Mouse (Mus musculus) neural tube, embryonic 14.5 days (tissue): ENCODE measurements around the gene Sdhaf1. TPM values are rescaled to one million over a fixed set of nuclear protein-coding genes. Genes with fewer than 3 reads are reported as not detected.

Experiments
- ATAC-seq: fragments of 200-750 bp; cut with Nextera tagmentation; 2 replicates; pipeline ENCODE4 v1.8.0; 2017; ENCODE audit warnings: low read depth, mild to moderate bottlenecking, moderate TSS enrichment, moderate library complexity
- H3K27ac ChIP-seq: fragments of 300-500 bp; sonication (generic); 2 replicates; pipeline ENCODE4 v1.5.1; 2014; ENCODE audit warnings: low read depth, mild to moderate bottlenecking, control low read depth, low read length, moderate library complexity, mixed read lengths
- H3K27me3 ChIP-seq: fragments of 300-500 bp; sonication (generic); 2 replicates; pipeline ENCODE4 v1.6.1; 2014; ENCODE audit warnings: low read length; ENCODE audit not compliant: control insufficient read depth, insufficient read depth
- H3K36me3 ChIP-seq: fragments of 300-500 bp; sonication (generic); 2 replicates; pipeline ENCODE4 v1.6.1; 2014; ENCODE audit warnings: low read length, mixed read lengths; ENCODE audit not compliant: control insufficient read depth, insufficient read depth
- H3K4me1 ChIP-seq: fragments of 300-500 bp; sonication (generic); 2 replicates; pipeline ENCODE4 v1.6.1; 2014; ENCODE audit warnings: low read length; ENCODE audit not compliant: control insufficient read depth, insufficient read depth
- H3K4me2 ChIP-seq: fragments of 300-500 bp; sonication (generic); 2 replicates; pipeline ENCODE4 v1.6.1; 2014; ENCODE audit warnings: mild to moderate bottlenecking, low read depth, low read length, control low read depth
- H3K4me3 ChIP-seq: fragments of 300-500 bp; sonication (generic); 2 replicates; pipeline ENCODE4 v1.5.1; 2014; ENCODE audit warnings: low read depth, low read length, control low read depth, mixed read lengths
- H3K9ac ChIP-seq: fragments of 300-500 bp; sonication (generic); replicated peaks from 2 replicates; pipeline ENCODE4 v1.6.1; 2014; ENCODE audit warnings: low read depth, mild to moderate bottlenecking, control low read depth, low read length, mixed read lengths
- H3K9me3 ChIP-seq: fragments of 300-500 bp; sonication (generic); 2 replicates; pipeline ENCODE4 v1.6.1; 2016; ENCODE audit warnings: low read length; ENCODE audit not compliant: control insufficient read depth
- WGBS: fragments of 180-500 bp; shearing (Covaris S2); extraction: QIAGEN DNeasy Blood & Tissue Kit; methylation state at CpG from one replicate; pipeline ENCODE4 v1.1.7; 2014; 5-methylcytosine and 5-hydroxymethylcytosine counted together
- polyA plus RNA-seq: library from polyadenylated mRNA; unstranded; fragments of >200 nt; fragmentation: Nextera tagmentation; extraction: Ambion mirVana; gene quantifications from 2 replicates; pipeline ENCODE4 v1.2.1, GENCODE M21; 2014

Gene Sdhaf1
- polyA plus RNA-seq, 1 experiment from 2014 or later: 16.3 TPM

GRCm38 (mm10) chr7:30279951-30280669, 43.6 kb downstream of the Sdhaf1 start, which contains the start of the genes Thap8 and Wdr62:
Gene Thap8 (plus strand): TSS chr7:30280094.
Gene Wdr62 (minus strand): TSS chr7:30280419.
- Histone ChIP-seq H3K4me1 (0 out of 2 replicates have a peak, but pooled peaks cover 3% of the 10 kb centered on the region), H3K9ac (peak within 1 kb of the TSS; percentile 37), H3K27ac (peak within 1 kb of the TSS; percentile 88), H3K4me3 (peak within 1 kb of the TSS; percentile 64), H3K9me3 (no peaks in the 10 kb centered on the region), H3K36me3 (no peaks in the 10 kb centered on the region), H3K4me2 (peak within 1 kb of the TSS; percentile 72), H3K27me3 (no peaks in the 10 kb centered on the region)
- 0% methylated on average over 47 of the region's 49 CpGs for WGBS
- ATAC-seq: peak; percentile 96

- peak overlapping the region; percentile 64 for H3K4me3 ChIP-seq
- H3K27ac ChIP-seq: no peak overlapping the region
- H3K4me2 ChIP-seq: peak overlapping the region; percentile 72
- H3K27me3 ChIP-seq: no peaks in the 10 kb centered on the region
- 0 out of 2 replicates have a peak overlapping the region, but pooled peaks have one; percentile 37 for H3K9ac ChIP-seq
- 0 out of 2 replicates have a peak, but pooled peaks cover 3% of the 10 kb centered on the region for H3K4me1 ChIP-seq
- WGBS: 0% methylated on average over 6 of the region's 6 CpGs
- no peak for ATAC-seq
- H3K36me3 ChIP-seq: no peaks in the 10 kb centered on the region
- no peaks in the 10 kb centered on the region for H3K9me3 ChIP-seq
These were observed 44.2 kb downstream of the Sdhaf1 start for GRCm38 (mm10) chr7:30279536-30279935.

- ATAC-seq: no peak
- Histone ChIP-seq H3K27ac (no peak overlapping the region), H3K36me3 (no peaks in the 10 kb centered on the region), H3K27me3 (no peaks in the 10 kb centered on the region), H3K9me3 (no peaks in the 10 kb centered on the region), H3K4me2 (no peak overlapping the region), H3K4me3 (no peak overlapping the region), H3K9ac (no peak overlapping the region), H3K4me1 (0 out of 2 replicates have a peak, but pooled peaks cover 3% of the 10 kb centered on the region)
- WGBS: 65% methylated on average over 2 of the region's 2 CpGs
These were observed 44.8 kb downstream of the Sdhaf1 start for GRCm38 (mm10) chr7:30278911-30279310.

GRCm38 (mm10) chr7:30274383-30274782, 49.3 kb downstream of the Sdhaf1 start:
- no peaks in the 10 kb centered on the region for H3K4me1 ChIP-seq
- no peaks in the 10 kb centered on the region for H3K36me3 ChIP-seq
- H3K27me3 ChIP-seq: no peaks in the 10 kb centered on the region
- no peak for ATAC-seq
- no peak overlapping the region for H3K4me2 ChIP-seq
- no peaks in the 10 kb centered on the region for H3K9me3 ChIP-seq
- no peak overlapping the region for H3K9ac ChIP-seq
- no peak overlapping the region for H3K27ac ChIP-seq
- H3K4me3 ChIP-seq: no peak overlapping the region
- WGBS: 78% methylated on average over 6 of the region's 6 CpGs

Other genes with a start within 250 kb of the Sdhaf1 start
- gene Gm26920, start 233.5 kb downstream of the Sdhaf1 start, polyA plus RNA-seq: 2.1 and 4.3 TPM in 2 replicates
- 13.8 and 17.1 TPM in 2 replicates for gene Zfp566, start 233.4 kb downstream of the Sdhaf1 start, polyA plus RNA-seq
- gene Zfp260, start 229.1 kb downstream of the Sdhaf1 start, polyA plus RNA-seq: 87.8 and 102 TPM in 2 replicates
- 13.5 and 14.4 TPM in 2 replicates for gene Zfp382, start 202.0 kb downstream of the Sdhaf1 start, polyA plus RNA-seq
- gene Zfp146, start 154.1 kb downstream of the Sdhaf1 start, polyA plus RNA-seq: 9.9 and 17.6 TPM in 2 replicates
- gene Cox7a1, start 139.8 kb downstream of the Sdhaf1 start, polyA plus RNA-seq: 4.7 and 5.9 TPM in 2 replicates
- 61.7 and 63.1 TPM in 2 replicates for gene Capns1, start 125.1 kb downstream of the Sdhaf1 start, polyA plus RNA-seq
- 176 and 217 TPM in 2 replicates for gene Polr2i, start 91.9 kb downstream of the Sdhaf1 start, polyA plus RNA-seq
- 402 and 413 TPM in 2 replicates for gene Tbcb, start 91.6 kb downstream of the Sdhaf1 start, polyA plus RNA-seq
- not detected in 2 replicates for gene Ovol3, start 88.2 kb downstream of the Sdhaf1 start, polyA plus RNA-seq
- gene Thap8, start 43.8 kb downstream of the Sdhaf1 start, polyA plus RNA-seq: 0.99 and 1.0 TPM in 2 replicates
- gene Wdr62, start 43.5 kb downstream of the Sdhaf1 start, polyA plus RNA-seq: 3.1 and 3.7 TPM in 2 replicates
- 115 and 133 TPM in 2 replicates for gene Clip3, start 32.2 kb downstream of the Sdhaf1 start, polyA plus RNA-seq
- 134 and 137 TPM in 2 replicates for gene Alkbh6, start 15.2 kb downstream of the Sdhaf1 start, polyA plus RNA-seq
- 12.7 and 16.9 TPM in 2 replicates for gene Syne4, start 9.1 kb downstream of the Sdhaf1 start, polyA plus RNA-seq
- gene E130208F15Rik, start 2.2 kb downstream of the Sdhaf1 start, polyA plus RNA-seq: not detected in 2 replicates
- 12.2 and 14.1 TPM in 2 replicates for gene Lrfn3, start 38.9 kb upstream of the Sdhaf1 start, polyA plus RNA-seq
- gene Tyrobp, start 89.9 kb upstream of the Sdhaf1 start, polyA plus RNA-seq: 23.3 and 39.9 TPM in 2 replicates
- gene Hcst, start 96.0 kb upstream of the Sdhaf1 start, polyA plus RNA-seq: 1.1 TPM in 1 of 2 replicates, not detected in the other
- gene Nfkbid, start 97.8 kb upstream of the Sdhaf1 start, polyA plus RNA-seq: 2.5 and 3.1 TPM in 2 replicates
- 641 and 675 TPM in 2 replicates for gene Aplp1, start 121.6 kb upstream of the Sdhaf1 start, polyA plus RNA-seq
- gene Kirrel2, start 133.8 kb upstream of the Sdhaf1 start, polyA plus RNA-seq: 0.27 and 0.89 TPM in 2 replicates
- gene Nphs1, start 134.4 kb upstream of the Sdhaf1 start, polyA plus RNA-seq: 0.30 TPM in 1 of 2 replicates, not detected in the other
- not detected in 2 replicates for gene Prodh2, start 169.7 kb upstream of the Sdhaf1 start, polyA plus RNA-seq
- 110 and 111 TPM in 2 replicates for gene Arhgap33, start 211.2 kb upstream of the Sdhaf1 start, polyA plus RNA-seq
- gene Hspb6, start 228.3 kb upstream of the Sdhaf1 start, polyA plus RNA-seq: 7.0 and 8.4 TPM in 2 replicates
- 9.3 and 11.1 TPM in 2 replicates for gene Proser3, start 228.4 kb upstream of the Sdhaf1 start, polyA plus RNA-seq
- 55.4 and 57.4 TPM in 2 replicates for gene Lin37, start 235.9 kb upstream of the Sdhaf1 start, polyA plus RNA-seq
- gene U2af1l4, start 239.4 kb upstream of the Sdhaf1 start, polyA plus RNA-seq: 99.4 and 99.6 TPM in 2 replicates
- gene Gm49396, start 239.4 kb upstream of the Sdhaf1 start, polyA plus RNA-seq: 8.1 and 9.4 TPM in 2 replicates
- gene Psenen, start 239.7 kb upstream of the Sdhaf1 start, polyA plus RNA-seq: 111 and 126 TPM in 2 replicates
- gene Igflr1, start 241.5 kb upstream of the Sdhaf1 start, polyA plus RNA-seq: 2.8 and 3.7 TPM in 2 replicates